ENCODE assay signal across 8 mouse cellular contexts in the genomic region with DNA sequence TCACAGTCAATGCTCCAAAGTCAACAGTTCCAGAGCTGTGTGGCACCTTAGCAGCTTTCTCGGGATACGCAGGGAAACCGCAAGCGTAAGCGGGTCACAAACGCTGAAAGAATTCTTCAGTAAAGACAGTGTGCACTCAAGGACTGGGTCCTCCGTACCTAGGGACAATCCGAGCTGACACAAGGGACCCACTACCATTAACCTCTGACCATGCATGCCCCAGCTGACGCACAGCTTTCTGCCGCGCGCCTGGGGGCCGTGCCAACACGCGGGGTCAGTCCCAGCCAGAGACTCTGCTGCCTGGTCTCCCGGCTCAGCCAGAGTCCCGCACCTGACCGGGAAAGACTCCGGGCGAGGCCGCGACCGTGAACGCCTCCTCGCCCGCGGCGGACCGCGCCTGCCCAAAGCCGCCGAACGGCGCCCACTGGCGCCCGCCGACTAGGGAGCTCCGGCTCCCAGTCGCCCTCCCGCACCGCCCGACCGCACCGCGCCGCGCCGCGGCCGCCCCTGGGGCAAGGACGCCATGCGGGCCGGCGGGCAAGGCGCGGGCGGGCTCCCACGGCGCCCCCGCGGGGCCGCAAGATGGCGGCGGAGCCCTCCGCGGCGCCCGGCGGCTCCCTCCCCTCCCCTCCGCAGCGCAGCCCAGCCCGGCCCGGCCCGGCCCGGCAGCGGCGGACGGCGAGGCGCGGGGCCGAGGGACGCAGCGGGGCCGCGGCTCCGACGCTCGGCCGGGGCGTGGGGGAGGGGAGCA. TPM values are rescaled to one million over a fixed set of nuclear protein-coding genes. Genes with fewer than 3 reads are reported as not detected.
DNase-seq lines count a peak whose midpoint lies in the region; ATAC-seq and TF ChIP-seq lines count a peak whose summit lies in the region.

No protein-coding gene starts in this region.

- peaks cover 21% of the 10 kb centered on the region for H3K36me3 ChIP-seq in erythroblast, embryonic 14.5 days (ENCODE audit: control insufficient read depth)
- no peaks in the 10 kb centered on the region for H3K36me3 ChIP-seq in heart, embryonic 16.5 days (ENCODE audit: control insufficient read depth, insufficient read depth)

- DNase-seq in kidney, postnatal 25 days = peak; percentile 46 to 78
- peak; percentile 54 for DNase-seq in lung, adult 2 months
- peak; percentile 59 for DNase-seq in ovary, postnatal 36 days (ENCODE audit: low spot score)
- peak; percentile 39 to 63 for DNase-seq in thymus, postnatal 36 days

- under 1% methylated on average over 62 of the region's 91 CpGs for WGBS in heart, embryonic 16.5 days
- WGBS in lung, adult 2 months = under 1% methylated on average over 81 of the region's 91 CpGs

- H3K9ac ChIP-seq in heart, embryonic 16.5 days (ENCODE audit: low read length) = peak overlapping the region; percentile 100

- H3K4me3 ChIP-seq in bone marrow macrophage, adult 2 months (ENCODE audit: insufficient read depth, low read length) = peak overlapping the region; percentile 98
- peak overlapping the region; percentile 99 for H3K4me3 ChIP-seq in erythroblast, embryonic 14.5 days (replicated peaks)
- peak overlapping the region; percentile 99 for H3K4me3 ChIP-seq in heart, embryonic 16.5 days (ENCODE audit: low read length)
- H3K4me3 ChIP-seq in lung, adult 2 months (replicated peaks; ENCODE audit: extremely low read depth, low read depth, low read length) = peak overlapping the region; percentile 100

- no peaks in the 10 kb centered on the region for H3K9me3 ChIP-seq in erythroblast, embryonic 14.5 days (ENCODE audit: control insufficient read depth, low read length)
- H3K9me3 ChIP-seq in heart, embryonic 16.5 days (replicated peaks; ENCODE audit: control insufficient read depth, low read length) = no peaks in the 10 kb centered on the region

- peak; percentile 4 for ATAC-seq in CD4-positive, CD25-positive, alpha-beta regulatory T cell, adult 4 months
- peak; percentile 32 for ATAC-seq in heart, embryonic 16.5 days (replicated peaks; ENCODE audit: extremely low read depth, insufficient read depth, low FRiP score)

- peak overlapping the region; percentile 84 for H3K4me2 ChIP-seq in heart, embryonic 16.5 days (ENCODE audit: low read depth, low read length)

- no peak for TF ChIP-seq POLR2A in bone marrow macrophage, adult 2 months (IDR thresholded peaks at IDR 0.05; ENCODE audit: borderline replicate concordance, low read depth, low read length)
- TF ChIP-seq POLR2A in lung, adult 2 months (IDR thresholded peaks at IDR 0.05; ENCODE audit: borderline replicate concordance, extremely low read depth, low read depth, low read length) = no peak

- no peak for TF ChIP-seq CTCF in bone marrow macrophage, adult 2 months (IDR thresholded peaks at IDR 0.05; ENCODE audit: low read depth, low read length)
- TF ChIP-seq CTCF in lung, adult 2 months (IDR thresholded peaks at IDR 0.05; ENCODE audit: insufficient read depth, low read length) = no peak

- H3K4me1 ChIP-seq in bone marrow macrophage, adult 2 months (ENCODE audit: control insufficient read depth, insufficient read depth, low read length) = peaks cover 26% of the 10 kb centered on the region
- H3K4me1 ChIP-seq in erythroblast, embryonic 14.5 days (ENCODE audit: control insufficient read depth) = peaks cover 55% of the 10 kb centered on the region
- peaks cover 37% of the 10 kb centered on the region for H3K4me1 ChIP-seq in heart, embryonic 16.5 days (ENCODE audit: control insufficient read depth, insufficient read depth, low read length)
- peaks cover 24% of the 10 kb centered on the region for H3K4me1 ChIP-seq in lung, adult 2 months (ENCODE audit: control insufficient read depth, insufficient read depth, low read length)

- H3K27me3 ChIP-seq in erythroblast, embryonic 14.5 days (ENCODE audit: control insufficient read depth) = peaks cover 2% of the 10 kb centered on the region; the same call in 1 of the 2 replicates
- no peaks in the 10 kb centered on the region for H3K27me3 ChIP-seq in heart, embryonic 16.5 days (ENCODE audit: control insufficient read depth, insufficient read depth, low read length)

- H3K27ac ChIP-seq in bone marrow macrophage, adult 2 months (ENCODE audit: insufficient read depth, low read depth, low read length) = peak overlapping the region; percentile 93
- peak overlapping the region; percentile 100 for H3K27ac ChIP-seq in heart, embryonic 16.5 days (ENCODE audit: low read length)

RNA-seq across cellular contexts. Expression of a gene that starts 0.8 kb away (rescaled TPM):
- 10 to 100 TPM; 24.0 to 50.2 TPM for polyA plus RNA-seq in CD4-positive, CD25-positive, alpha-beta regulatory T cell, adult 4 months (2017; shearing (Covaris generic))
- polyA plus RNA-seq in bone marrow macrophage, adult 2 months (2012; ENCODE audit: insufficient read depth, insufficient read length, missing spikeins) = 145 and 149 TPM in 2 replicates
- 3.1 and 3.7 TPM in 2 replicates for polyA plus RNA-seq in erythroblast, embryonic 14.5 days (2012)
- polyA plus RNA-seq in heart, embryonic 16.5 days (2015; fragmentation: Nextera tagmentation; extraction: Ambion mirVana) = 153 and 163 TPM in 2 replicates
- polyA plus RNA-seq in lung, adult 2 months (2012; rRNA removed) = 40.3 and 68.3 TPM in 2 replicates

RNA-seq across cellular contexts. Expression of a gene that starts 29.4 kb away (rescaled TPM):
- polyA plus RNA-seq in CD4-positive, CD25-positive, alpha-beta regulatory T cell, adult 4 months (2017; shearing (Covaris generic)) = not detected
- not detected in 2 replicates for polyA plus RNA-seq in bone marrow macrophage, adult 2 months (2012; ENCODE audit: insufficient read depth, insufficient read length, missing spikeins)
- polyA plus RNA-seq in erythroblast, embryonic 14.5 days (2012) = not detected in 2 replicates
- polyA plus RNA-seq in heart, embryonic 16.5 days (2015; fragmentation: Nextera tagmentation; extraction: Ambion mirVana) = not detected in 2 replicates
- 0.06 and 0.09 TPM in 2 replicates for polyA plus RNA-seq in lung, adult 2 months (2012; rRNA removed)

Comparison
In these comparisons a context has a peak if more than half of its experiments do, and no peak if none do; other contexts are left out.
1. Peak in every context shown above with its lines: DNase-seq, ATAC-seq, H3K4me3 ChIP-seq and H3K27ac ChIP-seq.